Mouse (Mus musculus) CH12.LX (cell line): ENCODE measurements around the gene Cops7b. TPM values are rescaled to one million over a fixed set of nuclear protein-coding genes. Genes with fewer than 3 reads are reported as not detected.

Experiments used
- DNase-seq: peaks from one replicate; pipeline ENCODE4 v3.0.0-alpha.2; 2013; ENCODE audit errors: extremely low read depth
- H3K27ac ChIP-seq: 2 replicates; pipeline ENCODE4 v1.5.1; 2012; ENCODE audit warnings: low read depth, mild to moderate bottlenecking, control low read depth, moderate library complexity; ENCODE audit not compliant: insufficient read depth
- H3K27me3 ChIP-seq: replicated peaks from 2 replicates; pipeline ENCODE3; 2012; ENCODE audit warnings: inconsistent platforms
- H3K36me3 ChIP-seq, 2 experiments: replicated peaks in 1 of 2; 2 replicates each; pipeline versions ENCODE3 to v1.6.1; 2012; ENCODE audit warnings: inconsistent platforms in 1 of 2, low read length in 1 of 2, mild to moderate bottlenecking in 1 of 2, mixed read lengths in 1 of 2, moderate library complexity in 1 of 2; ENCODE audit not compliant: control insufficient read depth in 1 of 2, insufficient read depth in 1 of 2
- H3K4me1 ChIP-seq, 2 experiments: 2 replicates each; pipeline ENCODE4 v1.6.1; 2012; ENCODE audit warnings: inconsistent platforms in 1 of 2, moderate library complexity in 1 of 2; ENCODE audit not compliant: insufficient read depth in 2 of 2, control insufficient read depth in 1 of 2
- H3K4me2 ChIP-seq: 2 replicates; pipeline ENCODE4 v1.6.1; 2012; ENCODE audit warnings: low read depth, mild to moderate bottlenecking, control low read depth; ENCODE audit not compliant: poor library complexity, insufficient read depth, severe bottlenecking
- H3K4me3 ChIP-seq, 3 experiments: fragments of 150-350 bp in 1 of 3; sonication (generic) in 1 of 3; replicated peaks in 1 of 3; 2 replicates each; pipeline versions ENCODE3 to v1.5.1; 2011 to 2012; ENCODE audit warnings: low read depth in 2 of 3, low read length in 2 of 3, mild to moderate bottlenecking in 2 of 3, moderate library complexity in 2 of 3, control low read depth in 1 of 3, improper control_type of control experiment in 1 of 3, inconsistent platforms in 1 of 3, mixed read lengths in 1 of 3; ENCODE audit not compliant: poor library complexity in 1 of 3
- H3K79me2 ChIP-seq: replicated peaks from 2 replicates; pipeline ENCODE4 v1.6.1; 2012; ENCODE audit warnings: mild to moderate bottlenecking, moderate library complexity; ENCODE audit not compliant: control insufficient read depth, poor library complexity, insufficient read depth, severe bottlenecking; ENCODE audit errors: extremely low read depth
- H3K9ac ChIP-seq: 2 replicates; pipeline ENCODE4 v1.6.1; 2012; ENCODE audit warnings: low read depth, mild to moderate bottlenecking, control low read depth, moderate library complexity; ENCODE audit not compliant: insufficient read depth
- H3K9me3 ChIP-seq: replicated peaks from 2 replicates; pipeline ENCODE3; 2012; ENCODE audit warnings: low read length, inconsistent platforms, mixed read lengths
- BHLHE40 ChIP-seq: IDR thresholded peaks from 2 replicates; pipeline ENCODE4 v1.6.1; 2011; ENCODE audit warnings: mild to moderate bottlenecking, low read depth, low read length, improper control_type of control experiment
- CHD1 ChIP-seq: IDR thresholded peaks from 2 replicates; pipeline ENCODE4 v1.6.1; 2012; ENCODE audit warnings: low read depth, low read length, improper control_type of control experiment, inconsistent platforms
- CHD2 ChIP-seq: IDR thresholded peaks from 2 replicates; pipeline ENCODE4 v1.6.1; 2011; ENCODE audit warnings: low read length, improper control_type of control experiment
- CTCF ChIP-seq, 2 experiments: IDR thresholded peaks in 1 of 2; conservative IDR thresholded peaks in 1 of 2; 2 replicates each; pipeline ENCODE4 v1.5.1; 2011 to 2012; ENCODE audit warnings: low read depth in 2 of 2, low read length in 2 of 2, improper control_type of control experiment in 1 of 2, inconsistent platforms in 1 of 2, mild to moderate bottlenecking in 1 of 2, moderate library complexity in 1 of 2
- E2F4 ChIP-seq: IDR thresholded peaks from 2 replicates; pipeline ENCODE4 v1.6.1; 2011; ENCODE audit warnings: low read depth, low read length, improper control_type of control experiment; ENCODE audit not compliant: insufficient replicate concordance
- ELF1 ChIP-seq: IDR thresholded peaks from 2 replicates; pipeline ENCODE4 v1.6.1; 2014; ENCODE audit warnings: low read depth, mild to moderate bottlenecking, inconsistent platforms, low read length, improper control_type of control experiment
- EP300 ChIP-seq: IDR thresholded peaks from 2 replicates; pipeline ENCODE4 v1.6.1; 2011; ENCODE audit warnings: low read length, improper control_type of control experiment
- ETS1 ChIP-seq: conservative IDR thresholded peaks from 2 replicates; pipeline ENCODE4 v1.6.1; 2012; ENCODE audit warnings: low read depth, mild to moderate bottlenecking, inconsistent platforms, low read length, improper control_type of control experiment, moderate library complexity
- GABPA ChIP-seq: IDR thresholded peaks from 2 replicates; pipeline ENCODE4 v1.6.1; 2012; ENCODE audit warnings: low read depth, low read length, improper control_type of control experiment, inconsistent platforms; ENCODE audit not compliant: insufficient replicate concordance
- HCFC1 ChIP-seq: IDR thresholded peaks from 2 replicates; pipeline ENCODE4 v1.6.1; 2012; ENCODE audit warnings: low read depth, mild to moderate bottlenecking, inconsistent platforms, low read length, improper control_type of control experiment
- IRF4 ChIP-seq: IDR thresholded peaks from 2 replicates; pipeline ENCODE4 v1.6.1; 2014; ENCODE audit warnings: low read depth, mild to moderate bottlenecking, inconsistent platforms, low read length, improper control_type of control experiment
- JUN ChIP-seq: IDR thresholded peaks from 2 replicates; pipeline ENCODE4 v1.6.1; 2011; ENCODE audit warnings: low read depth, mild to moderate bottlenecking, low read length, improper control_type of control experiment, moderate library complexity; ENCODE audit not compliant: insufficient read depth
- JUND ChIP-seq: conservative IDR thresholded peaks from 2 replicates; pipeline ENCODE4 v1.6.1; 2011; ENCODE audit warnings: low read depth, low read length, improper control_type of control experiment
- KAT2A ChIP-seq: IDR thresholded peaks from 2 replicates; pipeline ENCODE4 v1.6.1; 2012; ENCODE audit warnings: low read length, improper control_type of control experiment, inconsistent platforms; ENCODE audit not compliant: insufficient replicate concordance
- MAFK ChIP-seq: IDR thresholded peaks from 2 replicates; pipeline ENCODE4 v1.6.1; 2011; ENCODE audit warnings: low read length, improper control_type of control experiment; ENCODE audit not compliant: insufficient replicate concordance
- MAX ChIP-seq: IDR thresholded peaks from 2 replicates; pipeline ENCODE4 v1.6.1; 2011; ENCODE audit warnings: low read length, improper control_type of control experiment
- MAZ ChIP-seq: IDR thresholded peaks from 2 replicates; pipeline ENCODE4 v1.6.1; 2012; ENCODE audit warnings: low read depth, mild to moderate bottlenecking, inconsistent platforms, low read length, improper control_type of control experiment, moderate library complexity
- MEF2A ChIP-seq: IDR thresholded peaks from 2 replicates; pipeline ENCODE4 v1.6.1; 2014; ENCODE audit warnings: low read depth, mild to moderate bottlenecking, inconsistent platforms, low read length, improper control_type of control experiment, borderline replicate concordance
- MXI1 ChIP-seq: IDR thresholded peaks from 2 replicates; pipeline ENCODE4 v1.6.1; 2011; ENCODE audit warnings: mild to moderate bottlenecking, low read depth, low read length, improper control_type of control experiment
- MYC ChIP-seq: IDR thresholded peaks from 2 replicates; pipeline ENCODE4 v1.6.1; 2011; ENCODE audit warnings: low read depth, mild to moderate bottlenecking, improper control_type of control experiment, low read length
- NELFE ChIP-seq: IDR thresholded peaks from 2 replicates; pipeline ENCODE4 v1.6.1; 2011; ENCODE audit warnings: low read depth, low read length, improper control_type of control experiment
- NRF1 ChIP-seq: IDR thresholded peaks from 2 replicates; pipeline ENCODE4 v1.6.1; 2014; ENCODE audit warnings: low read depth, mild to moderate bottlenecking, inconsistent platforms, low read length, improper control_type of control experiment, moderate library complexity
- PAX5 ChIP-seq: IDR thresholded peaks from 2 replicates; pipeline ENCODE4 v1.6.1; 2012; ENCODE audit warnings: low read length, inconsistent platforms, mixed read lengths
- POLR2A ChIP-seq: IDR thresholded peaks from 2 replicates; pipeline ENCODE4 v1.6.1; 2011; ENCODE audit warnings: low read depth, mild to moderate bottlenecking, improper control_type of control experiment, low read length
- POLR2AphosphoS2 ChIP-seq: IDR thresholded peaks from 2 replicates; pipeline ENCODE4 v1.6.1; 2011; ENCODE audit warnings: low read depth, low read length, improper control_type of control experiment
- RAD21 ChIP-seq: IDR thresholded peaks from 2 replicates; pipeline ENCODE4 v1.6.1; 2011; ENCODE audit warnings: low read depth, mild to moderate bottlenecking, low read length, improper control_type of control experiment, moderate library complexity
- RCOR1 ChIP-seq: conservative IDR thresholded peaks from 2 replicates; pipeline ENCODE4 v1.6.1; 2012; ENCODE audit warnings: low read depth, mild to moderate bottlenecking, inconsistent platforms, low read length, improper control_type of control experiment
- SIN3A ChIP-seq: IDR thresholded peaks from 2 replicates; pipeline ENCODE4 v1.6.1; 2012; ENCODE audit warnings: low read length, improper control_type of control experiment, inconsistent platforms
- SMC3 ChIP-seq: IDR thresholded peaks from 2 replicates; pipeline ENCODE4 v1.6.1; 2011; ENCODE audit warnings: low read depth, low read length, improper control_type of control experiment
- TBP ChIP-seq: conservative IDR thresholded peaks from 2 replicates; pipeline ENCODE4 v1.6.1; 2011; ENCODE audit warnings: low read depth, low read length, improper control_type of control experiment
- TCF12 ChIP-seq: IDR thresholded peaks from 2 replicates; pipeline ENCODE4 v1.6.1; 2014; ENCODE audit warnings: low read depth, mild to moderate bottlenecking, inconsistent platforms, low read length, improper control_type of control experiment
- UBTF ChIP-seq: IDR thresholded peaks from 2 replicates; pipeline ENCODE4 v1.6.1; 2012; ENCODE audit warnings: low read depth, mild to moderate bottlenecking, inconsistent platforms, low read length, improper control_type of control experiment, moderate library complexity
- USF1 ChIP-seq: IDR thresholded peaks from 2 replicates; pipeline ENCODE4 v1.6.1; 2014; ENCODE audit warnings: low read depth, mild to moderate bottlenecking, inconsistent platforms, low read length, improper control_type of control experiment
- USF2 ChIP-seq: conservative IDR thresholded peaks from 2 replicates; pipeline ENCODE4 v1.6.1; 2011; ENCODE audit warnings: low read depth, low read length, improper control_type of control experiment
- ZC3H11A ChIP-seq: IDR thresholded peaks from 2 replicates; pipeline ENCODE4 v1.6.1; 2012; ENCODE audit warnings: low read depth, mild to moderate bottlenecking, inconsistent platforms, low read length, improper control_type of control experiment
- ZKSCAN1 ChIP-seq: IDR thresholded peaks from 2 replicates; pipeline ENCODE4 v1.6.1; 2012; ENCODE audit warnings: low read depth, inconsistent platforms, low read length, improper control_type of control experiment, borderline replicate concordance
- ZMIZ1 ChIP-seq: IDR thresholded peaks from 2 replicates; pipeline ENCODE4 v1.6.1; 2012; ENCODE audit warnings: low read depth, mild to moderate bottlenecking, inconsistent platforms, low read length, improper control_type of control experiment
- ZNF384 ChIP-seq: IDR thresholded peaks from 2 replicates; pipeline ENCODE4 v1.6.1; 2012; ENCODE audit warnings: low read depth, low read length, improper control_type of control experiment, inconsistent platforms
- dilution Hi-C: fragments of 300-500 bp; cut with MboI; formaldehyde crosslinking; loops from 2 replicates; pipeline ENCODE4 v1.14.3; 2020; ENCODE audit warnings: low sequenced_read_pairs; ENCODE audit not compliant: extremely low pct_unique_long_range_greater_than_20kb, extremely low pct_ligation_motif_present
- in situ Hi-C: fragments of 300-500 bp; cut with MboI; formaldehyde crosslinking; loops from 3 replicates; pipeline ENCODE4 v1.14.3; 2019; ENCODE audit warnings: low sequenced_read_pairs, low pct_ligation_motif_present, low pct_unique_long_range_greater_than_20kb, mixed read lengths
- polyA plus RNA-seq: library from polyadenylated mRNA; unstranded; fragments of >175 nt; gene quantifications from 2 replicates; pipeline ENCODE4 v1.2.1, GENCODE M21; 2012; ENCODE audit warnings: low read depth; ENCODE audit not compliant: insufficient read length
- total RNA-seq, 2 experiments: library from RNA; depleted of rRNA; stranded (reverse); fragments of 300-350 nt in 1 of 2; fragments of >200 nt in 1 of 2; gene quantifications; 2 replicates each; pipeline ENCODE4 v1.2.3; 2012 to 2014

Cops7b gene
- total RNA-seq (2012; rRNA removed) (21.2 and 25.1 TPM in 2 replicates), total RNA-seq (2014; rRNA removed) (19.8 and 21.3 TPM in 2 replicates), polyA plus RNA-seq (31.3 and 31.5 TPM in 2 replicates)

- in situ Hi-C loops (no loop called here), dilution Hi-C loops (no loop called here)
- Histone ChIP-seq H3K4me1 (peaks cover 10 to 41% of the 10 kb centered on the region in 2 experiments), H3K79me2 (peaks cover 9% of the 10 kb centered on the region), H3K27me3 (no peaks in the 10 kb centered on the region), H3K9ac (peak within 1 kb of the TSS; percentile 64), H3K36me3 (peaks cover 0 to 2% of the 10 kb centered on the region in 2 experiments), H3K9me3 (no peaks in the 10 kb centered on the region), H3K27ac (no peak within 1 kb of the TSS), H3K4me3 (peak within 1 kb of the TSS; percentile 66 to 85 (median 81)), H3K4me2 (peak within 1 kb of the TSS; percentile 95)
- TF ChIP-seq ZMIZ1 = peak; percentile 66
- TF ChIP-seq ETS1 = no peak
- TF ChIP-seq MXI1 = peak; percentile 74
- TF ChIP-seq USF2 = no peak
- TF ChIP-seq TCF12 = 0 out of 2 replicates have a peak, but pooled peaks have one; percentile 45
- no peak; the same call in none of the 2 replicates for TF ChIP-seq MYC
- no peak for TF ChIP-seq ZNF384
- TF ChIP-seq NELFE = peak; percentile 73; the same call in 1 of the 2 replicates
- TF ChIP-seq E2F4 = no peak
- peak; percentile 48 for TF ChIP-seq ELF1
- peak; percentile 64 for TF ChIP-seq POLR2A
- TF ChIP-seq KAT2A = peak; percentile 98
- TF ChIP-seq CHD2 = peak; percentile 91
- TF ChIP-seq SMC3 = no peak
- no peak for TF ChIP-seq CTCF (conservative IDR thresholded peaks at IDR 0.05 in 1 of 2, IDR thresholded peaks at IDR 0.05 in 1 of 2; ENCODE audit: low read depth in 2 of 2, low read length in 2 of 2)
- TF ChIP-seq JUND = no peak
- peak; percentile 85 for TF ChIP-seq SIN3A
- TF ChIP-seq IRF4 = peak; percentile 30; the same call in 1 of the 2 replicates
- no peak for TF ChIP-seq RAD21
- no peak for TF ChIP-seq JUN
- TF ChIP-seq MAFK = no peak
- peak; percentile 98 for TF ChIP-seq HCFC1
- TF ChIP-seq PAX5 = no peak
- TF ChIP-seq ZKSCAN1 = no peak
- TF ChIP-seq MAZ = no peak
- TF ChIP-seq GABPA = peak; percentile 89; the same call in 1 of the 2 replicates
- TF ChIP-seq CHD1 = no peak
- TF ChIP-seq ZC3H11A = no peak
- peak; percentile 40; the same call in 1 of the 2 replicates for TF ChIP-seq MEF2A
- peak; percentile 69 for TF ChIP-seq NRF1
- peak; percentile 34; the same call in 1 of the 2 replicates for TF ChIP-seq BHLHE40
- no peak for TF ChIP-seq UBTF
- no peak for TF ChIP-seq EP300
- no peak for TF ChIP-seq USF1
- TF ChIP-seq MAX = 0 out of 2 replicates have a peak, but pooled peaks have one; percentile 12
- peak; percentile 78 for TF ChIP-seq TBP
- peak; percentile 45; the same call in 1 of the 2 replicates for TF ChIP-seq POLR2AphosphoS2
- no peak for TF ChIP-seq RCOR1
- DNase-seq = peak; percentile 96
Measured at GRCm38 (mm10) chr1:86582451-86583096, at the start of gene Cops7b, which contains the start of gene Pde6d. Cops7b (plus strand) TSS chr1:86582904. Pde6d (minus strand) TSS chr1:86582629.
